Mouse (Mus musculus): ENCODE results near the gene Itgav.

Itgav gene

GRCm38 (mm10) chr2:83754306-83754837, 30.2 kb downstream of the Itgav start:
- DNase-seq = no peak

- DNase-seq = no peak
These were observed 34.5 kb downstream of the Itgav start for GRCm38 (mm10) chr2:83758606-83759215.

GRCm38 (mm10) chr2:83759216-83759648, 35.0 kb downstream of the Itgav start:
- DNase-seq = peak; percentile 43 to 50

GRCm38 (mm10) chr2:83759667-83760066, 35.5 kb downstream of the Itgav start:
- DNase-seq = peak in 1 of 2 experiments; percentile 26

- no peak for DNase-seq
These were observed 35.9 kb downstream of the Itgav start for GRCm38 (mm10) chr2:83760112-83760511.

GRCm38 (mm10) chr2:83761506-83761905, 37.3 kb downstream of the Itgav start:
- peak; percentile 63 to 74 for DNase-seq

GRCm38 (mm10) chr2:83762106-83762855, 38.1 kb downstream of the Itgav start:
- DNase-seq = peak; percentile 30 to 32

GRCm38 (mm10) chr2:83766058-83766457, 41.9 kb downstream of the Itgav start:
- DNase-seq = no peak

- no peak for DNase-seq
These were observed 42.7 kb downstream of the Itgav start for GRCm38 (mm10) chr2:83766878-83767277.

- DNase-seq = no peak
These were observed 44.3 kb downstream of the Itgav start for GRCm38 (mm10) chr2:83768311-83769047.

- peak; percentile 64 to 75 for DNase-seq
These were observed 47.1 kb downstream of the Itgav start for GRCm38 (mm10) chr2:83771155-83771812.

GRCm38 (mm10) chr2:83791330-83792073, 67.3 kb downstream of the Itgav start:
- DNase-seq = no peak

GRCm38 (mm10) chr2:83792102-83792501, 67.9 kb downstream of the Itgav start:
- DNase-seq = no peak

- DNase-seq = no peak
These were observed 71.6 kb downstream of the Itgav start for GRCm38 (mm10) chr2:83795766-83796165.

- DNase-seq = no peak
These were observed 73.8 kb downstream of the Itgav start for GRCm38 (mm10) chr2:83797902-83798497.

GRCm38 (mm10) chr2:83812483-83813272, 88.5 kb downstream of the Itgav start, which contains the start of gene Fam171b:
Fam171b (plus strand) TSS chr2:83812636.
- peak; percentile 95 to 98 for DNase-seq

- DNase-seq = peak; percentile 47 to 50
These were observed 89.2 kb downstream of the Itgav start for GRCm38 (mm10) chr2:83813273-83813892.

- peak; percentile 47 to 51 for DNase-seq
These were observed 89.8 kb downstream of the Itgav start for GRCm38 (mm10) chr2:83814009-83814408.

GRCm38 (mm10) chr2:83816147-83816546, 92.0 kb downstream of the Itgav start:
- DNase-seq = no peak

- peak; percentile 36 to 37 for DNase-seq
These were observed 101.0 kb downstream of the Itgav start for GRCm38 (mm10) chr2:83825161-83825560.
